ENCODE assay signal across 20 mouse cellular contexts in the genomic region with DNA sequence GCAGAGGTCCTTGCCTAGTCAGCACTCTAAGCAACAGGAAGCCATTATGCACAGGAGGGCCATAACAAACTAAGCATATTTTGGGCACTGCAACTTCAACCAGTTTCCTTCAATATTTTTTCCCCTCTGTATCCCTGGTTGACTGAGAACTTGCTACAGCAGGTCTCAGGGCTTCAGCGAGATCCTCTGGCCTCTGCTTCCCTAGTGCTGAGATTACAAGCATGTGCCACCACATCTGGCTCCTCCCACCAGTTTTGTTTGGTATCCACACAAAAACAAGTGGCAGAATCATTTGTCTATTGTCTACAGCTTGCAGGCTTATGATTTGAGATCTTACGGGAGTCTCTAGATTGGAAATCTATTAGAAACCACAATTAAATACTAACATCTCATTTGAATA. TPM values are rescaled to one million over a fixed set of nuclear protein-coding genes. Genes with fewer than 3 reads are reported as not detected.
DNase-seq lines count a peak whose midpoint lies in the region; ATAC-seq and TF ChIP-seq lines count a peak whose summit lies in the region.
"Had no signal": no experiment of that assay in that cellular context is flagged by ENCODE, and none has a peak within 500 bp of the region (broad histone marks: within the 10 kb centered on the region; RNA-seq: fewer than 3 reads in every experiment).

No protein-coding gene starts in this region.

- H3K4me2 ChIP-seq in hindbrain, embryonic 16.5 days (ENCODE audit: low read length) = no peak overlapping the region
- H3K4me2 ChIP-seq: hindbrain, embryonic 14.5 days; midbrain, embryonic 12.5 days; neural tube, embryonic 12.5 days had no signal

- H3K4me1 ChIP-seq in hindbrain, embryonic 10.5 days (replicated peaks) = peaks cover 19% of the 10 kb centered on the region
- H3K4me1 ChIP-seq in hindbrain, embryonic 16.5 days (ENCODE audit: control insufficient read depth, insufficient read depth, low read depth, low read length) = peaks cover 12% of the 10 kb centered on the region
- H3K4me1 ChIP-seq in E14TG2a.4 (replicated peaks; ENCODE audit: low read depth, low read length) = peaks cover 41% of the 10 kb centered on the region
- peaks cover 9% of the 10 kb centered on the region for H3K4me1 ChIP-seq in bone marrow macrophage, adult 2 months (ENCODE audit: control insufficient read depth, insufficient read depth, low read length)

- TF ChIP-seq CTCF in E14TG2a.4 (conservative IDR thresholded peaks at IDR 0.05; ENCODE audit: low read length) = no peak
- no peak for TF ChIP-seq CTCF in bone marrow macrophage, adult 2 months (IDR thresholded peaks at IDR 0.05; ENCODE audit: low read depth, low read length)

- 83% methylated on average over 2 of the region's 2 CpGs for whole genome bisulfite sequencing in hindbrain, embryonic 10.5 days
- 90% methylated on average over 2 of the region's 2 CpGs for WGBS in hindbrain, embryonic 16.5 days

- no peak for ATAC-seq in hindbrain, embryonic 16.5 days
- ATAC-seq: forebrain, embryonic 14.5 days; intestine, embryonic 16.5 days had no signal

- H3K9me3 ChIP-seq in hindbrain, embryonic 10.5 days = no peaks in the 10 kb centered on the region
- no peaks in the 10 kb centered on the region for H3K9me3 ChIP-seq in hindbrain, embryonic 16.5 days (ENCODE audit: control insufficient read depth, low read length)
- H3K9me3 ChIP-seq in E14TG2a.4 (ENCODE audit: low read length) = no peaks in the 10 kb centered on the region
- H3K9me3 ChIP-seq: heart, embryonic 12.5 days; limb, embryonic 12.5 days; midbrain, embryonic 12.5 days; neural tube, embryonic 12.5 days had no signal

- no peak overlapping the region for H3K9ac ChIP-seq in hindbrain, embryonic 16.5 days (ENCODE audit: low read depth, low read length)
- H3K9ac ChIP-seq: heart, embryonic 12.5 days; hindbrain, embryonic 14.5 days; limb, embryonic 12.5 days; midbrain, embryonic 12.5 days; neural tube, embryonic 12.5 days had no signal

- no peak for TF ChIP-seq POLR2A in bone marrow macrophage, adult 2 months (IDR thresholded peaks at IDR 0.05; ENCODE audit: borderline replicate concordance, low read depth, low read length)

- no peak for DNase-seq in hindbrain, embryonic 10.5 days (ENCODE audit: low spot score)
- DNase-seq in 3T3-L1 (ENCODE audit: low read depth, low spot score) = peak; percentile 31
- DNase-seq in ovary, adult 18-20 months (ENCODE audit: low spot score) = no peak
- DNase-seq in retina, postnatal 1 day = no peak
- DNase-seq: adrenal gland, adult 8-10 months; cerebellum, adult 9-11 months; gastrocnemius, postnatal 36 days; heart, postnatal 14 days; lung, adult 2 months; lung, postnatal 4 days had no signal

- 0 out of 2 replicates have a peak overlapping the region, but pooled peaks have one; percentile 23 for H3K4me3 ChIP-seq in hindbrain, embryonic 10.5 days
- H3K4me3 ChIP-seq in hindbrain, embryonic 16.5 days (ENCODE audit: low read length) = no peak overlapping the region
- peak overlapping the region; percentile 66 for H3K4me3 ChIP-seq in E14TG2a.4 (replicated peaks; ENCODE audit: low read length)
- H3K4me3 ChIP-seq in bone marrow macrophage, adult 2 months (ENCODE audit: insufficient read depth, low read length) = peak overlapping the region; percentile 13
- H3K4me3 ChIP-seq: heart, embryonic 12.5 days; limb, embryonic 12.5 days; midbrain, embryonic 12.5 days; neural tube, embryonic 12.5 days had no signal

- H3K27me3 ChIP-seq in hindbrain, embryonic 10.5 days (ENCODE audit: insufficient read depth, poor library complexity, severe bottlenecking) = no peaks in the 10 kb centered on the region
- no peaks in the 10 kb centered on the region for H3K27me3 ChIP-seq in hindbrain, embryonic 16.5 days (replicated peaks; ENCODE audit: control insufficient read depth, insufficient read depth, low read length)
- no peaks in the 10 kb centered on the region for H3K27me3 ChIP-seq in E14TG2a.4 (ENCODE audit: insufficient read depth, low read length)
- H3K27me3 ChIP-seq: heart, embryonic 12.5 days; limb, embryonic 12.5 days; midbrain, embryonic 12.5 days; neural tube, embryonic 12.5 days had no signal

- no peak overlapping the region for H3K27ac ChIP-seq in hindbrain, embryonic 10.5 days
- H3K27ac ChIP-seq in hindbrain, embryonic 16.5 days (ENCODE audit: low read depth, low read length) = no peak overlapping the region
- no peak overlapping the region for H3K27ac ChIP-seq in bone marrow macrophage, adult 2 months (ENCODE audit: insufficient read depth, low read depth, low read length)
- H3K27ac ChIP-seq: hindbrain, embryonic 14.5 days; limb, embryonic 12.5 days; midbrain, embryonic 12.5 days; neural tube, embryonic 12.5 days had no signal

- peaks cover 36% of the 10 kb centered on the region for H3K36me3 ChIP-seq in hindbrain, embryonic 10.5 days
- H3K36me3 ChIP-seq in hindbrain, embryonic 16.5 days (ENCODE audit: control insufficient read depth, insufficient read depth, low read length) = peaks cover 11% of the 10 kb centered on the region
- H3K36me3 ChIP-seq in E14TG2a.4 (ENCODE audit: insufficient read depth, low read length) = peaks cover 53% of the 10 kb centered on the region

RNA-seq across cellular contexts. Expression of a gene that starts 1.9 kb away (rescaled TPM):
- polyA plus RNA-seq in hindbrain, embryonic 10.5 days (2016; fragmentation: Nextera tagmentation; extraction: Ambion mirVana) = 112 and 158 TPM in 2 replicates
- polyA plus RNA-seq in hindbrain, embryonic 16.5 days (2015; fragmentation: Nextera tagmentation; extraction: Ambion mirVana) = 58.6 and 61.2 TPM in 2 replicates
- polyA plus RNA-seq in bone marrow macrophage, adult 2 months (2012; ENCODE audit: insufficient read depth, insufficient read length, missing spikeins) = 27.6 and 31.6 TPM in 2 replicates

RNA-seq across cellular contexts. Expression of a gene that starts 2.4 kb away (rescaled TPM):
- polyA plus RNA-seq in hindbrain, embryonic 10.5 days (2016; fragmentation: Nextera tagmentation; extraction: Ambion mirVana) = 102 and 114 TPM in 2 replicates
- 89.4 and 94.5 TPM in 2 replicates for polyA plus RNA-seq in hindbrain, embryonic 16.5 days (2015; fragmentation: Nextera tagmentation; extraction: Ambion mirVana)
- 237 and 238 TPM in 2 replicates for polyA plus RNA-seq in bone marrow macrophage, adult 2 months (2012; ENCODE audit: insufficient read depth, insufficient read length, missing spikeins)

RNA-seq across cellular contexts. Expression of a gene that starts 26.1 kb away (rescaled TPM):
- polyA plus RNA-seq in hindbrain, embryonic 10.5 days (2016; fragmentation: Nextera tagmentation; extraction: Ambion mirVana) = 3.2 and 4.5 TPM in 2 replicates
- 5.8 and 6.5 TPM in 2 replicates for polyA plus RNA-seq in hindbrain, embryonic 16.5 days (2015; fragmentation: Nextera tagmentation; extraction: Ambion mirVana)
- 7.5 and 7.9 TPM in 2 replicates for polyA plus RNA-seq in bone marrow macrophage, adult 2 months (2012; ENCODE audit: insufficient read depth, insufficient read length, missing spikeins)

RNA-seq across cellular contexts. Expression of a gene that starts 43.7 kb away (rescaled TPM):
- polyA plus RNA-seq in hindbrain, embryonic 10.5 days (2016; fragmentation: Nextera tagmentation; extraction: Ambion mirVana) = 32.9 and 34.6 TPM in 2 replicates
- polyA plus RNA-seq in hindbrain, embryonic 16.5 days (2015; fragmentation: Nextera tagmentation; extraction: Ambion mirVana) = 19.4 and 21.5 TPM in 2 replicates
- polyA plus RNA-seq in bone marrow macrophage, adult 2 months (2012; ENCODE audit: insufficient read depth, insufficient read length, missing spikeins) = 12.2 and 14.5 TPM in 2 replicates

RNA-seq across cellular contexts. Expression of a gene that starts 47.3 kb away (rescaled TPM):
- 37.6 and 45.9 TPM in 2 replicates for polyA plus RNA-seq in hindbrain, embryonic 10.5 days (2016; fragmentation: Nextera tagmentation; extraction: Ambion mirVana)
- polyA plus RNA-seq in hindbrain, embryonic 16.5 days (2015; fragmentation: Nextera tagmentation; extraction: Ambion mirVana) = 114 and 131 TPM in 2 replicates
- polyA plus RNA-seq in bone marrow macrophage, adult 2 months (2012; ENCODE audit: insufficient read depth, insufficient read length, missing spikeins) = 78.7 and 80.3 TPM in 2 replicates
